Mouse (Mus musculus): Measurements from ENCODE around the gene Exoc7.

Gene Exoc7

DNA sequence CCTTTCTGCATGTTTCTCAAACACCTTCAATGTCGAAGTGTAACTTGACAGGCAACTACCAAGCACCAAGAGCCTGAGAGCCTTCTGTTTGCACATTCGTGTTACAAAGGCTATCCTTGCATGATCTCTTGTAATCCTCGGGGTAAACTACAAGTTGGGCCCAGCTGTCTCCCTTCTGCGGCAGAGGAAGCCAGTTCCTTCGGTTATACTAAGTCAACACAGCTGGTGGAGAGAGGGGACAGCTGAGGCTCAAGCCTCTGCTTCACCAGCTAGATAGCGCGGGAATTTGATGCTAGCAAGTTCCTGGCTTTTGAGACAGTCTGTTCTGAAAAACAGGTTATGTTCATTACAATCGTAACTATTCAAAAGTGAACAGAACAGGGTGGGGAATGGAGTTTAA lies 5.3 kb upstream of the Exoc7 start:
- no peak for DNase-seq (ENCODE audit: low spot score)

DNA sequence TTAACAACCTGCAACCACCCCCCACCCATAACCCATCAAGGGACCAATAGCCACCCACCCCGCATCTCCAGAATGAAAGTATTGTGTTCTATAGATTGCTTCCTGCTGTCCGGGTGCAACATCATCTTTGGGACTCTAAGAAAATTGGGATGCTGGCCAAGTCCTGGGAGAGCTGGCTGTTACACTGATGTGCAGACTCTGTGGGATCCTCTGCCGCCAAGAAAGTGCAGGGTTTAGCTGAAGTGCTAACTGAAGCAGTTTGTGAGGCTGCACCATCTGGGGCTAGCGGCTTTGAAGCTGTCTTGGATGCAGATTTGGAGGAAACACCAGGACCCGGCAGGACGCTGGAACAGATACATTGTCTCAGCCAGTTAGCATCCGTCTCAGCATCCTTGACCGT lies 4.1 kb upstream of the Exoc7 start:
- DNase-seq (ENCODE audit: low spot score) = peak; percentile 22

DNA sequence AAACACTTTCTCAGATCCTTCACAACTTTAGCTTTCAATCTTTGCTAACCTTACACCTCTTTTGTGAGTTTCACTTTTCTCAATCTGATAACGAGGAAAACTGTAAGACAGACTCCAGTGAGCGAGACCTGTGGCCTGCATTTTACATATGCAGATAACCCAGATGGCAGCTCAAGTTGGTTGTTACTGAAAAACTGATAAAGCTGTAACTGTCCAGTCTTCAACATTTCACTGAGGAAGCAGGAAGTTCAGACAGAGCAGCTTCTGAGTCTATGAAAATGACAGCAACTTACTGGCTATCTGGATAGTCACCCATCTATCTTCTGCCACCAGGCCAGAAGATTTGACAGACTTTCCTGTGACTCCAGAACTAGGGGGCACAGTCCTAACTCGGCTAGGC lies 2.6 kb upstream of the Exoc7 start:
- DNase-seq (ENCODE audit: low spot score) = no peak

DNA sequence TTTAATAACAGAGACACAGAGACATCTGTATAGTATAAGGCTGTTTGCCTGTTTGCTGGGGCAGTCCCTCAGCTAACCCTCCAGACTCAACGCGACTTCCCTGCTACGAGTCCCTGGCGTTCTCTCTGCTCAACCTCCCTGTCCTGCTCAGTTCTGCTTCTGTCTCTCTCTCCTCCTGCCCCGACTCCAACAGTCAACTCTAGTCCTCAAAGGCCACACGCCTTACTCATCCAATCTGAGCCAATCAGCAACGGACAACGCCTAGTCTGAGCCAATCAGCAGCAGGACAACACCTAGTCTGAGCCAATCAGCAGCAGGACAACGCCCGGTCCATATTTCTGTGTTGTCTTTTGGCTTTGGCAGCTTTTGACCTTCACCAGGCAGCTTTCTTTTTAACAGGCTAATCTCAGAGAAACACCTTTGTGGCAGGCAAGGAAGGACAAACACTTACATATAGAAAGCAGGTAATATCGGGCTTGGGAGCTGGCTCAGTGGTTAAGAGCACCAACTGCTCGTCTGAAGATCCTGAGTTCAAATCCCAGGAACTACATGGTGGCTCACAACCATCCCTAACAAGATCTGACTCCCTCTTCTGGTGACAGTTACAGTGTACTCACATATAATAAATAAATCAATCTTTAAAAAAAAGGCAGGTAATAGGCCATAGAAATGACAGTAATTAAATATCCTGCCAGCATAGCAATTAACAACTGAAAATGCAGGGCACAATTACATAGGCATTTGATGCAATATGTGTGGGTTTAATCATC lies 914 bp upstream of the Exoc7 start:
- peak; percentile 61 for DNase-seq (ENCODE audit: low spot score)

DNA sequence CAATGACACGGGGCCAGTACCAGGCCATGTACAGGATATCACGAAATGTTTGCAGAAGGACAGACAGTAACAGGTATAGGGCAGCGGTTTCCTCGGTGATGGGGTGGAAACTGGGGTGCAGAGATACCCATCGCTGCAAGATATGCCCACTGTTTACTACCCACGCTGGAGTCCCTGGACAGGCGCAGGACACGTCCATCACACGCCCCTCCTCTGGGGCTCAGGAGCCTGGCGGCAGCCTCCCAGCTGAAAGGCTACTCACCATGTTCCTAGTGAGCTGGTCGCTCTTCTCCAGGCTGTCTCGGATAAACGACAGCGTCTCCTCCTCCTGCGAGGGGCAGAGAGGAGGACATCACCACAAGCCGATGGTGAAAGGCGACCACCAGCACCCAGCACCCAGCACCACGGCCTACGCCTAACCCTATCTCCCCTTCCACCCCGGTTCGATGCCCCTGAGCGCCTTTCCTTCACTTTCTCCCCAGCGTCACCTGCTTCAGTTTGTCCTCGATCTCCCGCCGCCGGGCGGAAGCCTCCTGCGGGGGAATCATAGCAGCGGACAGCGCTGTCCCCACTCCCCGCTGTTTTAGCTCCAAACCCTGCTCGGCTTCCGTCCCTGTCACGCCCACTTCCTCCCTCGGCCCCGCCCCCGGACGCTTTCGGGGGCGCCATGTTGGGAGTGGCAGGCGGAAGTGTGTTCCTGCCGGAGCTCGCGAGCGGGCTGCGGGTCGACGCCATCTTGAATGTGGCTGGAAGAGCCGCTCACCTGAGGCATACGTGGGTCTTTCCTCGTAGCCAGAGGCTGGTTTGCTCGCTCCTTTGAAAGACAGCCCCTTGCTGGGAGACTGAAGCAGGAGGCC lies 679 bp downstream of the Exoc7 start:
- peak; percentile 96 for DNase-seq (ENCODE audit: low spot score)

DNA sequence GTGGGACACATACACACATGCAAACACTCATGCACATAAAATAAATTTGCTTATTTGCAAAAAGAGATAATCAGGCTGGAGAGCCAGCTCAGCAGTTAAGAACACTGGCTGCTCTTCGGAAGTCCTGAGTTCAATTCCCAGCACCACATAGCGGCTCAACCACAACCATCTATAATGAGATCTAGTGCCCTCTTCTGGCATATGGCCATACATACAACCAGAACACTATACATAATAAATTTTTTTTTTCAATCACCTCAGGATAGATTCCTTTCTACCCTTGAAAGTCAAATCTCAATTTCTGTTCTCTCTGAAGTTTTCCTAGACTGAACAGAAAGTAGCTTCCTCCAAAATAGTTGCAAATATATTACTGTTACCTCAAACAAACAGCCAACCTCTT lies 1.6 kb downstream of the Exoc7 start:
- DNase-seq (ENCODE audit: low spot score) = no peak

DNA sequence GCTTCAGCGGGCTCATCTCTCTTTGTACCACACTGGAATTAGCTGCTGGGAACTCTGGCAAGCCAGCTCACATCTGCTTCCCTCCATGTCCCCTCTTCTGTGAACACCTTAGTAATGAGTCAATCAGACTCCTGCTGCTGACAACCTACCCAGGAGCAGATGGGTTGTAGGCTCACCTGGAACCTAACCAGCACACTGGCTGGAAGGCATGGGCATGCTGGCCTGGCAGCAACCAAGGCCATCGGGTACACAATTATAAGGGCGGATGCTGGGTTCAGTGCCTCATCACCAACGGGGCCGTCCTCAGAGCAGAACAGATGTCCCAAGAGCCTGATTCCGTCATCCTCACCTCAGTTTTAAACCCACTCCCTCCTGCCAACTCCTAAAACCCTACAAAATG lies 8.4 kb downstream of the Exoc7 start:
- no peak for DNase-seq (ENCODE audit: low spot score)

DNA sequence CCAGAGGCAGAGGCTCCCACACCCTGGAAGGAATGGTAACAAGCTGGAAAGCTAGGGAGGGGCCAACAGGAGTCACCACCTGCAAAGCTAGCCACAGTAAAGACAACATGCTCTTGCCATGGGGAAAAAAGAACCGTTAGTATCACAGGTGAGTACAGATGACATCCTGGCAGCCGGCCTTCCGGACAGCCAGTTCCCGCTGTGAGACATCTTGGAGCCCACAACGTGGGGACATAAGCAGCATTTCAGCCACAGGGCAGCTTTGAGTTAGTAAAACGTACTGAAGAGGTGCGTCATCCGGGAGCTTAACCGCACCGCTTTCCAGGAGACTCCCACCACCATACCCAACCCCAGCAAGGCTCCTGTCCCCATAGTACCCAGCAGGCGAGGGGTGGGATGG lies 8.8 kb downstream of the Exoc7 start:
- DNase-seq (ENCODE audit: low spot score) = no peak

DNA sequence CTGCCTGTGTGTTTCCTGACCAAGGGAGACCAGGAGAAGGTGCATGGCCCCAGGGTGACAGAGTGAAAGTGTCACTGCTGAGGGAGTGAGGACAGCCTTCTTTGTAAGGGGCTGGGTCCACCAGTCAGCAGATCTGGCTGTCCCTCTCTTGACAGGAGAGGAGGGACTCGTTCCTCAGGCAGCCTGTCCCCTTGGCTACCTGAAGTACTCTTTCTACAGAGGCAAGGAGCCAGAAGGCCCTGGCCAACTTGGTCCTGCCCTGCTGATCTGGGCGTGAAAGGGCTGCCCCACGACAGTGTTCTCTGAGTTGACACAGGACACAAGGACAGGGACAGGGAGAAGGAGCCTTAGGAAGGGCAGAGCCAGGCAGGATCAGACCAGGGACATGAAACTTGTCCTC lies 10.0 kb downstream of the Exoc7 start:
- no peak for DNase-seq (ENCODE audit: low spot score)

DNA sequence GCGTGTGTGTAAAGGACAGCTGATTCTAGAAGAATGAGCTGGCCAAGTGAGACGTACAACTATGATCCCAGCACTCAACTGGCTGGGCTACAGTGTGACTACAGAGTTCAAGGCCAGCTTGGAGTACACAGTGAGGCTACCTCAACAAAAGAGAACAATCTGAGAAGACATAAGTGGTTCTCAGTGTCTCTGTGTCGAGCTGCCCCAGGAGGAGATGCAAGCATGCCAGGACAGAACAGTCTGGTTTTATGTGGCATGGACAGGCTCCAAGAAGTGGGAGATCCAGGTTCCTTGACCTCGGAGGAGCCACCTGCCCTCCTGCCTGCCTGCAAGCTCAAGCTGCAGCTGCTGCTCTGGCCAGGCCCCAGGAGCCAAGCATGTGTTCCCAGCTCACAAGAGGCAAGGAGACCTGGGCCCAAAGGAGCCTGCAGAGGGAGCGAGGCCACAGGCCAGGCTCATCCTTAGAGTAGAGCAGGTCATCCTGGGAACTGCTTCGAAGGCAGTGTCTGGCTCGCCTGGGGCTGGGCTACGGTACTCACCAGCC lies 10.8 kb downstream of the Exoc7 start:
- no peak for DNase-seq (ENCODE audit: low spot score)

DNA sequence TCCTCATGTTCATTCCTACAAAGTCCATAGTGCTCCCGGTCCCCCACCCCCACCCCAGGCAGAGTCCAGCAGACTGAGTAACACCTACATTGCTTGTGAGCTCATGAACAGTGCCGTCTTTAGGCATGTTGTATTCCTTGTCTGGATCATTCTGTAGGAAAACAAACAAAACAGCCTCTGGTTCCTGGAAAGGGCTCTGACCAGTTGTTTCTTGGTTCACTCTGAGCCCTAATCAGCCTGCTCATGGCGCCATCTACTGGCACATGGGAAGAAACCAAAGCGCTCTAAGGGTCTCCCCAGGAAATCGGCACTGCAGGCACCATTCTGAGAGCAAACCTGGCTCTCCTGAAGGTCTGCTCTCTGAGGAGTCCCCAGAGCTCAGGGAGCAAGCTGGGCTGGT lies 12.7 kb downstream of the Exoc7 start:
- peak; percentile 80 for DNase-seq (ENCODE audit: low spot score)

DNA sequence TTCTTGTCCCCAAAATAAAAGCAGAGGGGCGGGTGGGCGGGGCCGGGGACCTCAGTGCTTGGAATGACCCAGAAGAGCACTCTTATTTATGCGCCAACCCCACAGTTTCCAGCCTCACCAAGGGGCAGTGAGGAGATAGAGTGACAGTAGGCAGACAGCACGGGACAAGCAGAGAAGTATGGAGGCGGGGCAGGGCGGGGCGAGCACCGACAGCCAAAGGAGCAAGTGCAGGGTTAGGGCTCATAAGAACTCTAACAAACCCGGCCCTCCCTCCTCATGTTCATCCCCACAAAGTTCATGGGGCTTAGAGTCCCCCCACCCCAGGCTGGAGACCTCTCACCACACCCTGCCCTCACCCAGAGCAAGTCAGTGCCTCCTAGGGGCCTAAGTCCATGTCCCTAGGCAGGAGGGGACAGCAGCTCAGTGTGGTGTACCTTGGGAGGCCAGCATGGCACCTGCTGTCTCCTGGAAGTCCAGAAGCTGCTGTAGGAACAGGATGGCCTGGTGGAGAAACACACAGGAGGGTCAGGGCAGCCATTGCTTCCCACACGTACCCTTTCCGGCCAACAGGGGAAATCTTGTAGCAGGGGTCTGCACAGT lies 13.4 kb downstream of the Exoc7 start:
- DNase-seq (ENCODE audit: low spot score) = no peak

DNA sequence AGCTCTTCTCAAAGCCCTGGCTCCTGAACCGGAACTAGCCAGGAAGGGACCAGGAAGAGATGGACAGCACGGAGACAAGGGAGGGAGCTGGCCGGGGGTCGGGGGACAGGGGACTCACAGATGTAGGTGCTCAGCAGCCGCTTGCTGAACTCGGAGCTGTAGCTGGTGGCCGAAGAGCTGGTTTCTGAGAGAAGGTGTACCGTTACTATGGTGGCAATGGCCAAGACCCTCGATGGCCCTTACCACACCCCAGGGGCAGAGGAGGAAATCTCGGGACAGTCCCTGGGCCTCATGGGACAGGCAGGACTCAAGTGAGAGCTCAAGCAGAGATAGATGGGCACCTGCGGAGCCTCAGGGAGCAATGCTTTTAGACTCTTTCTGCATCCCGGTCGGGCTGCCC lies 14.6 kb downstream of the Exoc7 start:
- no peak for DNase-seq (ENCODE audit: low spot score)

DNA sequence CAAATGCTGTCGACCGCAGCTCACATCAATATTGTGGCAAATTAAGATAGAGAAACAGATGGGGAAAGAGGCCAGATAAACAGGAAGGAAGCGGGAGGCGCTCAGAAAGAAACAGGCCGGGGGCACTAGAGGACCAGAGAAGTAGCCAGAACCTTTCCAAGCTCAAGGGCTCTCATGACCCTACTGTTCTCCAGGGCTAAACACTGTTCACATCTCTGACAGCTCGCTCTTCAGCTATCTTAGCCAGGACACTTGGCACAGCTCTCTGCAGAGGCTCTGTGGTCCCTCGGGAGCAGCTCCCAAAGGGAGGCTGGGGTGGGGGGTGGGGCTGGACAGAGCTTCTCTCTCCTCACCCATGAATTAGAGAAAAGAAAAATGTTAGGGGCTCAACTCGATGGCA lies 16.5 kb downstream of the Exoc7 start:
- DNase-seq (ENCODE audit: low spot score) = peak; percentile 58

DNA sequence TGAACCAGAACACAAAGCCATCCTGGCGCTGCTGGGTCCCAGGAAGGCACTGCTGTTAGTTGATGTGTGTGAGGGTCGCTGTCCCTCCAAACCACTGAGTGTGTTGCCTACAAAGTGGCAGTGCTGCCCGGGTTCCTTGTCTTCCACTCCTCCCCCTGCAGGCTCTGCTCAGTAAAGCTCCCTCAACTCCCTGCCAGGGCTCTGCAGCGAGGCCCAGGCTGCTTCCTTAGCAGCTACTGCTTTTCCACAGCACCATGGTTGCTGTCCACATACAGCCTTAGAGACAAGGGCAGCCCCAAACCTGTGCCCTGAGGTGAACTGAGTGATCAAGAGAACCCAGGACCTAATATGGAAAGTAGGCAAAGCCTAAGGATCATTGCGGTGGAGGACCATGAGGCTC lies 19.7 kb downstream of the Exoc7 start:
- DNase-seq (ENCODE audit: low spot score) = peak; percentile 30

DNA sequence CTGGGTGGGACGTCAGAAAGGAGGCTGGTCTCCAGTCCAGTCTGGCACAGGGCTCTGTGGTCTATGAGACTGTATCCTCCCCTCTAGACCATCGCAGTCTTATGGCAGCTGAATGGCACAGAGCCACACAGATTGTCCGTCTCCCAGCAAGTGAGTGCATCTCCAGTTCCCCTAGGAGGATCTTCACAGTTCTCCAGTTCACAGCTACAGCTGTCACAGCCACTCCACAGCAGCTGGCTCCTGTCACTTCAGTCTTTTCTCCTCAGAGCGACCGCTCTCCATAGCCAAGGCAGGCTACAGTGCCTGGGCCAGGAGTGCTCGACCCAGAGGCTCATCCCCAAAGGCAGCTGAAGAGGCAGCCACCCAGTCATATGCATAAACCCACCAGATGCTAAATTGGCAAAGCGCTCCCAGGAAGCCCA lies 21.3 kb downstream of the Exoc7 start:
- DNase-seq (ENCODE audit: low spot score) = no peak

DNA sequence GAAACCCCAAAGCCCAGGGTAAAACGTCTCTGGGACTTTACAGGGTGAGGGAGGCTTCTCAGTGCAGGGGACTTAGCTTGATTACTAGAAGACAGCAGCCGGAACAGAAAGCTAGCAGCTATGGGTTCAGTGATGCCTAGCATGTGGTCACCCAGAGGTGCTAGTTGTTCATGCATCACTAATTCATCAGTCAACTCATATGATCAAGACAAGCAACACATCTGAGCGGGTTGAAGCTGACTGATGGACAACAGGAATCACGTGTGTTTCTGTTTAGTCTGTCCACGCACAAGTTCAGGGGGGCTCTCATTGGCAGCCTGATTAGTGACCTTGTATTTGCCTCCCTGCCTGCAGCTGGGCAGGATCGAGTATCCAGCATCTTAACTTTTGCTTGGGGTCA lies 23.1 kb downstream of the Exoc7 start:
- DNase-seq (ENCODE audit: low spot score) = no peak

DNA sequence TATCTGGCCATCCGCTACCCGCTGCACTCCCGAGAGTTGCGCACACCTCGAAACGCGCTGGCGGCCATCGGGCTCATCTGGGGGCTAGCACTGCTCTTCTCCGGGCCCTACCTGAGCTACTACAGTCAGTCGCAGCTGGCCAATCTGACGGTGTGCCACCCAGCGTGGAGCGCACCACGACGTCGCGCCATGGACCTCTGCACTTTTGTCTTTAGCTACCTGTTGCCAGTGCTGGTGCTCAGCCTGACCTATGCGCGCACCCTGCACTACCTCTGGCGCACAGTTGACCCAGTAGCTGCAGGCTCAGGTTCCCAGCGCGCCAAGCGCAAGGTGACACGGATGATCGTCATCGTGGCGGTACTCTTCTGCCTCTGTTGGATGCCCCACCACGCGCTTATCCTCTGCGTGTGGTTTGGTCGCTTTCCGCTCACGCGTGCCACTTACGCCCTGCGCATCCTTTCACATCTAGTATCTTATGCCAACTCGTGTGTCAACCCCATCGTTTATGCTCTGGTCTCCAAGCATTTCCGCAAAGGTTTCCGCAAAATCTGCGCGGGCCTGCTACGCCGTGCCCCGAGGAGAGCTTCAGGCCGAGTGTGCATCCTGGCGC lies 24.0 kb downstream of the Exoc7 start:
- no peak for DNase-seq (ENCODE audit: low spot score)

DNA sequence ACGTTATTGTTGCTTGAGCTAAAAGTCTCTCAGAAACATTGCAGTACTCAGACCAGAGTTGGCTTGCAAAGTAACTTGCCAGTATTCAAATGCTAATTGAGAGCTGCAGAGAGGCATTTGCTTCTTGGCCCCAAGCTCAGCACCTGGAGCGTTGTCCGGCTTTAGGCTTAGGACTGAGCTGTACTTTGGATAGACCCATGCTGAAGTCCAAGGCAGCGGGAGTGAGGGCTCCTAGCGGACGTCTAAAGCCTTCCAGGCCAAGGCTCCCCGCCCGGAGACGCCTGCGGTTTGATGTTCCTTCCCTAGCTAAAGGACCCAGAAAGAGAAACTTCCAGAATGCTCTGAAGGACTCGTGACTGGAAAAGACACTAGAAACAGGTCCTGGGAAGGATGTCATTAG lies 24.9 kb downstream of the Exoc7 start:
- no peak for DNase-seq (ENCODE audit: low spot score)

DNA sequence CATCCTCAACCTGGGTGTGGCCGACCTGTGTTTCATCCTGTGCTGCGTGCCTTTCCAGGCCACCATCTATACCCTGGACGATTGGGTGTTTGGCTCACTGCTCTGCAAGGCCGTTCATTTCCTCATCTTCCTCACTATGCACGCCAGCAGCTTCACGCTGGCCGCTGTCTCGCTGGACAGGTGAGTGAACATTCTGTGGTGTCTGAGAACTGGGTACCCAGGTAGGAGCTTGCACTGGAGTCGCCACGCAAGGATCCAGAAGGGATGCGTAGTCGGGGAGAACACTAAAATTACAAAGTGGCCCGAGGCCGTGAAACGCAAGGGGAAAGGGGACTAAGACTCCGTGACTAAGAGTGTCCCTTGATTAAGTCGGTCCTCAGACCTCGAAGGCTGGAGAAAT lies 25.4 kb downstream of the Exoc7 start:
- DNase-seq (ENCODE audit: low spot score) = no peak

DNA sequence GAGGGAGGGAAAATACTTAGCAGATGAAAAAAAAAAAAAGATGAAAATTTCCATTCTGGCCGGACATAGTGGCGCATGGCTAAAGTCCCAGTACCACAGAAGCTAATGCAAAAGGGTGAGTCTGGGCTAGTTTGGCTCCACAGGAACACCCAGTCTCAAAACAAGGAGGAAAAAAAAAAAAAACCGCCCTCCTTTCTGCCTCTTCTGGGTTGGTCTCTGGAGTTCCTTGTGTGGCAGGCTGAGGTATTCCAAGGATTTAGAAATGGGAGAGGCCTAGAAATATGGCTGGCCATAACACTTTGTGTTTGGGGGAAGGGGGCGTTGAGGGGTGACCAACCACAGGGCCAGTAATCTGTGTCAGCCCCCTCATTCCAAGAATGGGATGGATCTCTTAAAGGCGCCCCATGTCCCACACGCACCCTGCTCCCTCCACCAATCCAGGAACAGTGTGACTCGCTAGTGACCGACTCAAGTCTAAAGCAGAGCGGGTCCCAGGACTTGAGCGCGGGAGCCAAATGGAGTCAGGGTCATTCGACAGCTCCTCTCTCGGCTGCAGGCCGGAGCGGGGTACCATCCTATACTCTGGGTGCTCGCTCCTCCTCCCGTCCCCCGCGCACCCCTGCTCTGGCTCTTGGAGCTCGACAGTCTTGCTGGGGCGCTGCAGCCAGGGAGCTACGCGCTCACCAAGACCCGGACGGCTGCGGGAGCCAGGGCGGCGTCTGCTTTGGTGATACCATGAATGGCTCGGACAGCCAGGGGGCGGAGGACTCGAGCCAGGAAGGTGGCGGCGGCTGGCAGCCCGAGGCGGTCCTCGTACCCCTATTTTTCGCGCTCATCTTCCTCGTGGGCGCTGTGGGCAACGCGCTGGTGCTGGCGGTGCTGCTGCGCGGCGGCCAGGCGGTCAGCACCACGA lies 26.0 kb downstream of the Exoc7 start, which contains the start of gene Galr2:
Gene Galr2 (plus strand): TSS at position 189 of the 913 bp plus-strand sequence.
- peak; percentile 50 for DNase-seq (ENCODE audit: low spot score)

Measured in MN1 (cell line).